Mouse (Mus musculus): ENCODE measurements around the gene Arhgef26.

DNA sequence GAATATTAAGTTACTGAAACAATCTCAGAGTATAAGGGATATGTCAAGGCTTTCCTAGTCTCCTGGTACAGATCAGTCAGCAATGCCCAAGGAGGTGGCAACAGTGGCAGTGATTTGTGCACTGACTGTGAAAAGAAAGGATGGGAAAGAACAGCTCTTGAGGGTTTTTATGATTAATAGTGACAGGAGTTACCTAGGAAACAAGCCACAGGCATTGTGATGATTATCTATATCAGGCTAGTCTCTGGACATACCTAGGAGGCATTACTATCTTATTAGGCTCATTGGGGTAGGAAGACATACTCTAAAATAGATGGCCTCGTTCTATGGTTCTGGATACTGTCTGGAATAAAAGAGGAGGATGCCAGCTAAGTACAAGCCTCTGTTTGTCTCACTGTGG is 13.4 kb upstream of the Arhgef26 start:
- TF ChIP-seq CTCF (IDR thresholded peaks at IDR 0.05 in 2 of 3, conservative IDR thresholded peaks at IDR 0.05 in 1 of 3; ENCODE audit: control insufficient read depth in 1 of 3, insufficient read depth in 1 of 3, low read depth in 2 of 3, low read length in 3 of 3, poor library complexity in 1 of 3, severe bottlenecking in 1 of 3) (no peak), EP300 (IDR thresholded peaks at IDR 0.05; ENCODE audit: low read depth in 1 of 2, low read length in 2 of 2) (no peak), UBTF (IDR thresholded peaks at IDR 0.05; ENCODE audit: borderline replicate concordance, insufficient read depth, low read depth, low read length) (no peak), NELFE (IDR thresholded peaks at IDR 0.05; ENCODE audit: low read depth, low read length) (no peak)
